Mouse (Mus musculus) C2C12 (cell line): ENCODE results near the gene Olfr1044.
"Not testable (repeated sequence)": the region's sequence is repeated elsewhere in the genome, so short reads cannot be mapped to it uniquely, and the experiment has no call there.

Experiments
- CTCF ChIP-seq: IDR thresholded peaks from one replicate; pipeline ENCODE4 v1.5.1; 2011; ENCODE audit not compliant: control insufficient read depth, insufficient read depth, insufficient read length
- MAX ChIP-seq: IDR thresholded peaks from one replicate; pipeline ENCODE4 v1.6.1; 2011; ENCODE audit warnings: mild to moderate bottlenecking, control low read depth
- MYOD1 ChIP-seq: IDR thresholded peaks from one replicate; pipeline ENCODE4 v1.6.1; 2011; ENCODE audit warnings: low read depth; ENCODE audit not compliant: control insufficient read depth, insufficient read length
- MYOG ChIP-seq: IDR thresholded peaks from one replicate; pipeline ENCODE4 v1.6.1; 2011; ENCODE audit not compliant: control insufficient read depth, insufficient read length; ENCODE audit errors: extremely low read depth

DNA sequence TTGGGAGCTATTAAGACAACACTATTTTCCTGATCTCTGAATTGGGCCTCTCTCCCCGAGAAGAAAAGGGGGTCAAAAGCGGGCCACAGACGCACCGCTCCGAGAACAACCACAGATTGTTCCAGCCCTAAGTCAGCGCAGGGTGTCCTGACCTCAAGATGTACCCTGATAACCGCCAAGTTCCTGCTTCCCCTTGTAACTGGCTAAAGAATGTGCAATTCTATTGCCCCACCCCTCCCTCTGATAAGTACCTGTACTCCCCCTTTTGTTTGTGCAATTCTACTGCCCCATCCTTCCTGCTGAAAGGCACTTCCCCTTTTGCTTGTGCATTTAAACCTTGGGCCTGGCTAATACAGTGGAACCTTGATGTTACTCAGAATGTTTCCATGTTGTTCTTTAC lies 2.2 kb downstream of the Olfr1044 start:
- TF ChIP-seq CTCF, MYOG, MAX, MYOD1: not testable (repeated sequence)
